Mouse (Mus musculus): ENCODE results near the gene Zbtb20.

Zbtb20 gene

DNA sequence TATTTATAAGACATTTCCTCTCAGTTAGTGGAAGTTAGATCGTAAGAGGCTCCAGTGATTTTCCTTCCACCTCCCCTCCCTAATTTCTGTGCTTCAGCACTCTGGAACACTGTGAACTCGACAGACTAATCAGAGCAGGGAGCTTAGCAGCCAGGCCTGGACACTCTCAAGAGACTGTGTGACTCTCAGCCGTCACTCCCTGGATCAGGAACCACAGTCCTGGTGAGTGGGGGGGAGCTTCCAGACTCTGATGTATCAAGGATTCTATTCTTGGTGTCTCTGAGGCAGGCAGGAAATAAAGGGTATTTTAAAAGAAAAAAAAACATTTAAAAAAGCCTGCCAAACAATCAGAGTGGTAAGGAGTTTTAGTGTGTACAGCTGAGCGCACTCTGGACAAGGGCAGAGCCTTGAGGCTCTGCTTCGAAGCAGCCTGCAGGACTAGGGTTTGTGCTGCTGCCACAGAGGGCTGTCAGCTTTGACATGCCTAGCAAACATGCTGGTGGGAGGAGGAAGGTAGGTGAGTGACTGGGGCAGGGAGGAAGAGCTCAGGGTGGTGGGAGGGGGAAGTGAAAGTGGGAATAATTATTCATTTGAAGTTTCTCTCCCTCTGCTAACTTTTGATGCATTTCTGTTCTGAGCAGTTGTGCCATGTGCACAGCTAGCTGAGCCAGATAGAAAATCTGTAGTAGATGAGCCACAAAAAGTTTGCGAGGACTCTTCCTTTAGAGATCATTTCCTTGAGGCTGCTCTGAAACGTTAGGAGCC, 488.3 kb downstream of the Zbtb20 start:
- no peak for DNase-seq

DNA sequence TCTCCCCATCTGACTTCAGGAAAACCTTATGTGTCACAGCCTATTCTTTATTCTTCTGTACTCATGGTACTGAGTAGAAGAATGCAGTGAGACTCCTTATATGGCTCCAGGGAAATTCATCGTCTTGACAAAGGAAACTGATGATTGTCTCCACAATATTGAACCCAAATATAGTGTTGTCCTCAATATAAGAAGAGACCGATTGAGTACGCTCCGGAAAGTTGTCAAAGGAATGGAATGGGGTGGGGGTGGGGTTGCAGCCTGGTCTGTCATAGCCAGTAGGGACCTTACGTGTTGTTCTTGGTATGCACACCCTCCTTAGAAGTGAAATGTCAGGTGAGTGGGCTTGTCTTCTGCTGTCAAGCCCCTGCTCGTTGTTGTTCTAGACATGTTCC, 488.8 kb downstream of the Zbtb20 start:
- DNase-seq: no peak

DNA sequence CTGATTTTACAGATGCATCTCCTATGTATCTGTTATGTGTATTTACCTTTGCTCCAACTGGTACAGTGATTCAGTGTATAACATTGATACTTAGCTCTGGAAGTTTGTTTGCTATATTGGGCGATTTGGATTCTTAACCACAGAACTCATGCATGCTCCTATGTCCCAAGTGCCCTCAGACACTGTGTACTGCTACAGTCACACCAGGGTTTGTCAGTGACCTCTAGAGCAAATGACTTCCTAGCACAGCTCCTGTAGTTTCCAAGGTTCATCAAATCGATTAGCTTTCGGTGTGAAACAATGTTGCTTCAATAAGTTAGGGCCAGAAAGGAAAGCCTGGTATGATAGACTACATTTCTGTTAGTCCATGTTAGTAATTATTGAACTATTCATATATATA, 489.6 kb downstream of the Zbtb20 start:
- DNase-seq: no peak

DNA sequence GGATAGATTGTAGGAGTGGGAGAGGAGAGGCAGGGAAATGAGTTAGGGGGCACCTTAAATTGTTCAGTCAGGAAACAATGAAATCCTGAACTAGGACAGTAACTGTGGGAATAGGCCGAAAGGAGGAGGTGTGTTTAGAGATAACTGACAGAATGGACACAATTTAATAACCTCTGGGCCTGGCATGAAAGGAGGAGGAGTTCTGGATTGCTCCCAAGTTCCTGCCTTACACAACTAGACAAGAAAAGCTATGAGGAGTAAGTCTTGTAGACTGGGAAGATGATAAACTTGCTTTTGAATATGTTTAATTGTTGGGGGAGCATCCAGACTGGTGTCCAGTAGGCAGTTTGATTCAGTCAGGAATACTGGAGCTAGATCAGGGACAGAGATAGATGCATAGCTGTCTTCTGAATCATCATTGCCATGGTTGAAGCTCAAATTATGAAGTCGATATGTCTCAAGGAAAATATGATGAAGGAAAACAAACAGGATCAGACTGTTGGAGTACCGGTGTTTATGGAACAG, 494.9 kb downstream of the Zbtb20 start:
- no peak for DNase-seq

DNA sequence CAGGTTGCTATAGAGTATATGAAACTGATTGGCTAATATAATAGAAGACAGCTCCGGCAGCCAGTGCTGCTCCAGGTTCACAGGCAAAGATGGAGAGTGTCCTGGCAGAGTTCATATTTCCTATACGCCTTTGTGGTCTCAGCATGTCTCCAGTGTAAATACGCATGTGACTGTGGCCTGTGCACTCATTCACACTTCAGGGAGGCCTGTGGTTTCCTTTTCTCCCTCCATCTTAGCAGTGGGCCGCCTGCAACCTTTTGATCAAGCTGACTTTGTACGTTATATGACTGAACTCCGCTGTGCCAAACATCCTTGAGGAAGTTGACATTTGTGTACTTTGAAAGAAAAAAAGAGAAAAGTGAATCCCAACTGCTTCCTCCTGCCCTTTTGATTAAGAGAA, 501.1 kb downstream of the Zbtb20 start:
- DNase-seq: peak; percentile 11

DNA sequence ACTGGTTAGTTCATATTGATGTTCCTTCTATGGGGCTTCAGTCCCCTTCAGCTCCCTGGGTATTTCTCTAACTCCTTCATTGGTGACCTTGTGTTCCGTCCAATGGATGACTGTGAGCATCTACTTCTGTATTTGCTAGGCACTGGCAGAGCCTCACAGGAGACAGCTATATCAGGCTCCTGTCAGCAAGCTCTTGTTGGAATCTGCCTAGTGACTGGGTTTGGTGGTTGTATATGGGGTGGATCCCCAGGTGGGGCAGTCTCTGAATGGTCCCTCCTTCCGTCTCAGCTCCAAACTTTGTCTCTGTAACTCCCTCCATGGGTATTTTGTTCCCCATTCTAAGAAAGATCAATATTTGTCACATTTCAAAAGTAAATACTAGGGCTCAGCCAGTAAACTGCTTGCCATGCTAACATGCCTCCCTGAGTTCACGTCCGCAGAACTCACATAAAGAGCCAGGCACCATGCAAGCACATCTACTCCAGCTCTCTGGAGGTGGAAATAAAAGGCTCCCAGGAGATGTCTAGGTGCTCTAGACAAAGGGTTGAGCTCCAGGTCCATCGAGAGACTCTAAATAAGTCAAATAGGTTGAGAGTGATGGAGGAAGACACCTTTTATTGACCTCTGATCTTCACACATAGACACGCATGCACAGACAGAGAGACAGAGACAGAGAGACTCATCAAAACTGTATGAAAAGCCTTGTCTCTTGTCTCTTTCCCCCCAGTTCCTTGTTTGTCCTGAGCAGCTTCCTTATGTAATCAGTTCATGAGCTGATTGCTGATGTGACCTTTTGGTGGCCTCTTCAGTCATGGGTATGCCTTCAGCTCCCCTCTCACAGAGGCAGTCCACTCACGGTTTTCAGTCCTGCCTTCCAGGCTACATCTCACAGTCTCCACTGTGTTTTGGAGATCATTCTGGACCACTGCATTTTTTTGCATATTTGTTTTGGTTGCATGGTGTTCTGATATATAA, 504.0 kb downstream of the Zbtb20 start:
- no peak for DNase-seq

DNA sequence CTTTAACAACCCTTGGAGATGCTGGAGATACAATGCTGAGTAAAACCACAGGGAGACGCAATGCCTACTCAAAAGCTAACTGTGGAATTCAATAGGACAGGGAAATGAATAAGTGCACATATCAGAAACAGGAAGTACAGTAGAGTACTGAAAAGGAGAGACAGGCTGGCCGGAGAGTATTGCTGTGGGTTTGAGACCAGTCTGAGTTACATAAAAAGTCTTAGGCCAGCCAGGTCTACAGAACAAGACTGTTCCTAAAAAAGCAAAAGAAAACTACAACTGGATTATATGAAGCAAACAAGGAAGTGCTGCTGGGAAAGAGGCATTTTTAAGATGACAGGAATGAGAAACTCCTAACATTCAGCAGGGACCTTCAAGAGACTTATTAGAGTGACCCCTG, 505.5 kb downstream of the Zbtb20 start:
- no peak for DNase-seq

DNA sequence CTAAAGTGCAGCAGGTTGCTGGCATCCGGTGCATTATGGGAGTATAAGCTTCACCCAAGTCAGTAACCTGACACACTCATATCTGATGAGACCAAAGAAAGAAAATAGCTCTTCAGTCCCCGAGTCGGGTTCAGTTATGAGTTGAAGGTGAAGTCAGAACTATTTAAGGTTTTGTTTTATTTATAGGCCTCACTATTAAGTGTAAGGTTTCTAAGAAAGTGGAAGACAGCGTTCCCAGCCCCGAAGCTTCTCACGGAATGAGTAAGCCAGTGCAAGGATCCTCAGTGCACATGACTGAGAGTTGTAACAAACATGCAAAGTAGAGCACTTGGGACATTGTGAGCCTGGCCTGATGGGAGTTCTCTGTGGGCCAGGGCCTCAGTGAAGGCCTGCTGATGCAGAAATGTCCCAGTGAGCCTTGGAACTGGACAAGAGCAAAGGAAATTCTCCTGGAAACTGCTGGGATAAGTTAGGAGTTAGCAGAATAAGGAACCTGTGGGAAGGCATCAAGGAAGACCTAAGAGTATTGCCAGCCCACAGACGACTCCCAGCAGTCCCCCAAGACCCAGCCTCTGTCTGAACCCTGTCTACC, 507.6 kb downstream of the Zbtb20 start:
- DNase-seq: no peak

DNA sequence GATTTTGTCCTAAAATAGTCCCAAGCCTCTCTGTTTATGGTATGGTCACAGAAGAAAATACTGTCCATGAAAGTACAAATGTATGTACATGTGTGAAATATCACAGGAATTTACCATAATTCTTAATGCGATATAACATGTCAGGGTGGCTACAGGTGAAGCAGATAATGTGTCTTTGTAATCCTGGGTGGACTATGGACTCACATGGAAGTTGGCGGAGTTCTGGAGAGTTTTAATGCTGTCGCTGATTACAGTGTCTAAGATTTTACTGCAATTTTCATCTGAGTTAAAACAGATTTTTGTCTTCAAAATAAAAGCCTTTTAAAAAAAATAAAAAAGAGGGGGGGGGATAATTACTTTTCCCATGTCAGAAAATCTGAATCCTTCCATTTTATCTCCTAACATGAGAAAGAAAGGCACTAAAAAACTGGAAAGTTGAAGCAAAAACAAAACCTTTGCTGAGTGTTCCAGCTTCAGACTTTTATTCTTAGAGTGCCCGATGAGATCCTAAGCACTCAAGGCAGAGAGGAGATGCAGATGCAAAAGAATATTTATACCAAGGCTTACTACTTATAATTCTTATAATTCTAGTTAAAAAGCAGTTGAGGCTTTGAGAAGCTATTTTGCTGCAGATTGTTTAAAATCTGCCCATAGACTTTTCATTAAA, 509.4 kb downstream of the Zbtb20 start:
- no peak for DNase-seq

DNA sequence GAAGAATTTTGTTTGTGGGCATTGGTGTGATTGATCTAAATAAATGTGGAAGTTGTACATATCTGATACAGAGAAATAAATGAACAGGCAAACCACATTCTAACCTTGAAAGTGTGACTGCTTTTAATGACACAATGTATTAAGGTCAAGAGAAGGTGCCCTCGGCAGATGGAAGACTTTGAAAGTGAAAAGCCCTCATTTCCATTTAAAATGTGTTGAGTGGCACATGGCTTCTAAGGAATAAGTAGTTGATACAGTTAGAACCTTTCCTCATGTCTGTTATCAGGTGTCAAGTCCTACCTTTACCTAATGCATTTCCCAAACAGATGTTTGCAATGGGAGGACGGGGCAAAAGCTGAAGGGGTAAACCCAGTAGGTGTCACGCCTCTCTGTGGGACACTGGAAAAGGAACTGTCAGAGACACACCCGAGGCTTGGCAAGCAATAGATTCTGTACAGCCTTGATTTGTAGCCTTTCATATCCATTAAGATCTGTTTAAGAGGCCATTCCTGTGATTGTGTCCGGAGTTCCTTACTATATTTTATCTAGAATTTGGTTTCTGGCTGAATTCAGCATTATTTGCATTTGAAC, 510.0 kb downstream of the Zbtb20 start:
- no peak for DNase-seq

DNA sequence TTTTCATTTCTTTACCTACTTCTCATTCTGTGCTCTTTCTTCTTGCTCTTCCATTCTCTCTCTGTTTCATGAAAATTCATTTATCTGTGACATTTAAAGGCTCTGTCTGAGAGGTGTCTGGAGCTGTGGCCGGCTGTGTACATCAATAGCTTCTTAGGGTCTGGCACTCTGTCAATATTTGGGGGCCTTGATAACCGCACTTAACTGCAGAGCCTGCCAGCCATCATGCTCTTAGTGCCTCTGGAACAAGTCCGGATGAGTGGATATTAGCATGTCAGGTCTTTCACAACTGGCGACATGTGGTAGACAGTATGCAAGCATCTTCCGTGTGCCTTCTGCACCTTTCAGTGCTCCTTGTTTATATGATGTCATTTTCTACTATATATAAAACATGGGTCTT, 510.7 kb downstream of the Zbtb20 start:
- no peak for DNase-seq

DNA sequence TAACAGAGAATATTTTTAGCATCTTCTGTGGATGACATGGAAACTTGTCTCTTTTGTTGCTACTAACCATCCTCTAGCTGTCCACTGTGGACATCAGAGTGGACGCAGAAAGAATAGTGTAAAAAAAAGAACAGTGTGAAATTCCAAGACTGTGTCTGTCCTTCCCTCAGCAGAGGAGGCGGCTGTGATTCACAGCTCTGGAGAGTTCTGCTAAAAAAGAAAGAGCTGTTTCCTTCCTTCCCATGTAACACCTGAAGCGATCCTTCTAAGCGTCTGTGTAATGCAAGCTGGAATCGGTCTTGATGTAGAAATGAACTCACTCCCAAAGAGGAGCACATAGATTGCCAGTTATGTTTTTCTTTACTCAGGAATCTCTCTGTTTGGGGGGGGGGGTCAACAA, 512.7 kb downstream of the Zbtb20 start:
- DNase-seq: no peak

DNA sequence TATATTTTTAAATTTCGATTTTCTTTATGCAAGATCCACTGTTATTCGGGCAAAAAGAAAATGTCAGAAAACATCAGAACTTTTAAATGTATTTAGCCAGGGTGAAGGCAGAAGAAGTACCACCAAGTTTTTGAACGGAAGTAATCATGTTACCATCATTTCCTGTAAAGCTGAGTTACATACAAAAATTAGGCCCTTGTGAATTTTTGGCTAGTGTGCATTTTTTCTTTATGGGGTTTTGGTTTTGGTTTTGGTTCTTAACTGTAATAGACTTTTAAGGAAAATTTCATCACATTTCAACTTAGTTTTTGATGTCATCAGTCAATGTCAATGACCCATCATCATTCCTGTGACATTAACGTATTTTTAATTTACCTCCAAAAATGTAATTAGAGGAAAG, 514.7 kb downstream of the Zbtb20 start:
- DNase-seq: no peak

DNA sequence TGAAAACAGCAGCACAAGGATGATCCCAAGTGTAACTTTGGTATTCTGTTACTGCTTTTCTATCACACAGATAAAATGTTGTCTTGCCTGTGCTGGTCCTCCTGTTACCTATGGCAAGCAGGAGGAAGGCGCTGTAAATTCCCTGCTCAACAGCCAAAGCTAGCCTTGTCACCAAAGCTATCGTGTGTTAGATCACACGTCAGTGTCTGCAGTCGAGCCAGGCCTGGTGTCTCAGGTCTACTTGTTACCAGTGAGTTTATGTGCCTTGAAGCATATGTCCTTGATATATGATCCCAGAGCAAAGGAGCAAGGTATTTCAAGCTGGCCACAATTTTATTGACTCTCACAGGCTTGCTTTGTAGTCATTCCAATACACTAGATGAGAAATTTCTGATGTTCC, 517.7 kb downstream of the Zbtb20 start:
- no peak for DNase-seq

DNA sequence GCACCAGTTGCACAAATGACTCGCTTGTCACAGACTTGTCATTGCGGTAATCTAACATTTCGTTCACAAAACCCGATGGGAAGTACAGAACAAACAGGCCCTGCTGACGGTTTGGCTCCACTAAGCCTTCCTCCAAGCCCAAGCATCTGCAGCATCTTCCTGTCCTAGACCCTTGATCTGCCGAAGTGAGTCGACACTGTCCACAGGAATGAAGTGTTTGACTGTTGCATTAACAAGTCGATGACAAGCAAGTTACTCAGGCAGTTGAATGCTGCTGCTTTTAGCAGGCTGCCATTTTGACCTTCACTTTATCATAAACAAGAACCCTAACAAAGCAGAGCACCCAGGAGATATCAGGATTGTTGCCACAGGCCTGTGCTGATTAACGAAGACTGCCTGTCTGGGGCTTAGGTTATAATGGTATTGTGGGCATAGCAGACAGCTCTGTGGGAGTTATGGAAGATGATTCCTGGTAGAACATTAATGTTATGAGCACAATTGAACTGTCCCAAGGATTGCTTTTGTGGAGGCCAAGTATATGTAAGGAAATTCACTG, 518.4 kb downstream of the Zbtb20 start:
- no peak for DNase-seq

DNA sequence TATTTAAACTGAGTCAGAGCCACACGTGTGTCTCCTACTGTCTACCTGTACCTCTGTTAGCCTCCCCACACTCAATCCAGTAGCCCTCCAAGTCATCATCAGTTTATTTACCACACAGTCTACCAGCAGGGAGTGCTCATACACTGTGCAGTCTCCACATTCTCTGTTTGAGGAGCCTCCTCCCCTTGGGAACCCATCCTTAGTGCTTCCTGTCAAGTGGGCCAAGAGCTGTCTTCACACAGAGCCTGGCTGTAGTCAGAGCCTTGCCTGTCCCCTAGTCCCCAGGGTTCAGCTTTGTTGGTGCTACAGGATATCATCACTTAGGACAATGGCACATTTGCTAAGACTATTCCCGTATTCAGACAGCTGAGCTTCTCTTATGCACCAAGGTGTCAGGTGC, 519.1 kb downstream of the Zbtb20 start:
- DNase-seq: no peak

DNA sequence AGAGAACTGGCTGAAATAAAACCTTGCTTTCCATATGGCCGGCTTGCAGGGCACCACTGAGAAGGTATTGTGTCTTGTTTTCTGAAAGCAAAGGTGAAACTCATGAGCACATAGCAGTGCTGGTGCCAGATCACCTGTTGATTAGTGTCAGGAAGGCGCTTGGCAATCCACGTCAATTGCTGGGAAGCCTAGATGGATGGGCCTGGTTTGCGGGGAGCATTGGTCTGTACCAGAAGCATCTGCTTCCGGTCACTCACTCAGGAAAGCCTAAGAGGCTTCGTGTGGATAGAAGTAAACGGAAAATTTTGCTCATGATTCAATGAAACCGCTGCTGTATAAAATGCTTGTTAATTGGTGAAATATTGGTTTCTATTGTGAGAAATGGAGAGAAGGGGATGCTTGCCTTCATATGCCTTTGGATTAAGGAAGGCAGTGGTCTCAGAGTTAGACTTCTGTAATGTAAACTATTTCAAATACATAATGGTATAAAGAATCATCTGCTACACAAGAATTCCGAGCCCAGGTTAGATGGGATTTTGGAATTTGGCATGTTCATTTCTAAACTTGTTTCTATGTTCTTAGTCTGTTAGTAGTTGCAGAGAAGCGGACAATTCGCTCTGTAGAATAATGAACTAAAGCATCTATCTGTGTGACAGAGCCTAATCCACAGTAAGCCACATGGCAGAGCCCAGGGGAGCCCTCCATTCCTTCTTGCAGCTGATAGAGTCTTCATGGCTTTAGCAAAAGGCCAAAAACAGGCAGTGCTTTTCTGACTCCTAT, 521.4 kb downstream of the Zbtb20 start:
- no peak for DNase-seq

DNA sequence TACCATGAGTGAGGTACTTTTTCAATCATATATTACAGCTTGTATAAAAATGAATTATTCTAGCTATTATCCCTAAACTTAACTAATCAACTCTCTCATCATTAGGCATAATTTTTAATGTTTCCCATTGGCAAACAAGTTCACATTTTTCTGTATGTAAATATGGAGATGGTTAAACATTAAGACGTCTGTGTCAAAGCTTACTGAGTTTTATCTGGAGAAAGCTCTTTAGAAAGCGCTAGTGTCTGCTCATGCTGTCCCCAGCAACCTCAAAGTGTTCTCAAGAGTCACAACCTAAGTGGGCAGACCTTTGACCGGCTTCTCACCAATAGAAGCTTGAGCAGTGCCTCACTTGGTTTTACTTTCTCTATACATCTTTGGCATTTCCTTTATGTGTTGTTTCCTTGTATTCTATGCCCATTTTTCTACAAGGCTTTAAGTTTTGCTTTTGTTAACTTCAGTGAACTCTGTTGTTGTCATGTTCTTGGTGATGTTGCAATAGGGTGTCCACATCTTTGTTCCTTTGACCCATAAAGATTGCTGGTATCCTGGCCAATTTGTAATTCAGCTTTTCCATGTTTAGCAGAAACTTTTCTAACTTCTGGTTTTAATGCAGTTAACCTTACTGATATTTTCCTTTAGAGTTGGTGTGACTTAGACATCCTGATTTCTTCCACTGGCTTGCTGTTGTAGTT, 522.1 kb downstream of the Zbtb20 start:
- no peak for DNase-seq

DNA sequence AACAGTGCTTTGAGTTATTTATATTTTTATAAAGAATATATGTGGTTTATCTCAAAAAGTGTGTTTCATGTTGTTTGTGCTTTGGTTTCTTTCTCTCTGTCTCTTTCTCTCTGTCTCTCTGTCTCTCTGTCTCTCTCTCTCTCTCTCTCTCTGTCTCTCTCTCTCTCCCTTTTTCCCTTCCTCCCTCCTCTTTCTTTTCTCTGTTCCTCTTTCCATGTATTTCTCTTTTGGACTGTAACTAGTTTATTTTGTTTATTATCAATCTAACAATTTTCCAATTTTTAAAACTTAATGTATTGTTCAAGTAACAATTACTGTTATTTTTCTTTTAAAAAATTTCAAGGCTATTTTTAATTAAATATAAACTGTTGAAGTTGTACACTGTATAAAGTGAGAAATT, 523.7 kb downstream of the Zbtb20 start:
- no peak for DNase-seq

DNA sequence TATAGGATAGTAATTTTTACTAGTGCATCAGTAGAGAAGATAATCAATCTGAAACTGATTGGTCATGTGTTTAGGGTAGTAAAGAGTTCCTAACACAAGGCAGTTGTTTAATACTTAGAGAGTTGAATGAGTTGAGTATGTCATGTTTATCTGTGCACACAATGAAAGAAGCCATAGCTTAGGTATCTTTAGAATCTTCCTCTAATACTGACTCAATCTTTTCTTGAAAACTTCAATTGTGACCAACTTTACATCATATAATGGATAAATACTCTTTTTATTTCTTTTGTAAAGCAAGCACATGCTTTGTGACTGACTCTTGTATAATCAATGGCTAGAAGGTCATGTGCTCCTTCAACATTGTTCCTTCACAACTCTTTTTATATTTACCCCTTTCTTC, 524.4 kb downstream of the Zbtb20 start:
- DNase-seq: no peak

DNA sequence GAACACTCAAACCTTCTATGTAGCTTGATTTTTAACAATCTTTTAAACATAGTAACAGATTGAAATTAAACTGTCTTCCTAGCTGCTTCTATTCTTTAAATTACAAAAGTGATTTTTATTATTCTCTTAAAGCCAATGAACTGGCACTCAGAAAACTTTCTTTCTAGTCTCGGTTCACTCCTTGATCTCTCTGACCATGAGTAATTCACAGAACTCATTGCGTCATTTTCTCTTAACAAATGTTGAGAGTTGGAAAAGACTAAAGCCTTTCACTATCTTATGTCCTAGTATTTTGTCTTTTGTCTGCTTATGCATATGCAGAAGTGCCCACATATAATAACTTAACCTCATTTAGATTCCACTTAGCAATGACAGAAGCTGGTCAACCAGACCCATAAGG, 525.3 kb downstream of the Zbtb20 start:
- DNase-seq: no peak
